ENCODE assay signal across 11 mouse cellular contexts in genomic region chr2:170268080-170268479, GRCm38 (mm10).
DNase-seq lines count a peak whose midpoint lies in the region; ATAC-seq and TF ChIP-seq lines count a peak whose summit lies in the region.
"Had no signal": no experiment of that assay in that cellular context is flagged by ENCODE, and none has a peak within 500 bp of the region (broad histone marks: within the 10 kb centered on the region; RNA-seq: fewer than 3 reads in every experiment).

No protein-coding gene starts in this region.

- no peak for TF ChIP-seq POLR2A in myocyte (IDR thresholded peaks at IDR 0.05; ENCODE audit: insufficient read length, low read depth)
- no peak for TF ChIP-seq POLR2A in thymus, adult 2 months (IDR thresholded peaks at IDR 0.05; ENCODE audit: control insufficient read depth, extremely low read depth, insufficient read depth, low read length, poor library complexity)

- peak overlapping the region; percentile 61 for H3K4me2 ChIP-seq in kidney, postnatal 0 days (ENCODE audit: low read length)
- H3K4me2 ChIP-seq in embryonic facial prominence, embryonic 15.5 days (replicated peaks) = no peak overlapping the region; the same call in 1 of the 2 replicates
- no peak overlapping the region; the same call in 1 of the 2 replicates for H3K4me2 ChIP-seq in intestine, embryonic 14.5 days (ENCODE audit: low read length)
- peak overlapping the region; percentile 99 for H3K4me2 ChIP-seq in myocyte (ENCODE audit: low read depth)
- H3K4me2 ChIP-seq: liver, embryonic 15.5 days had no signal

- no peak overlapping the region for H3ac ChIP-seq in myocyte (ENCODE audit: control insufficient read depth, insufficient read length)

- no peak for ATAC-seq in kidney, postnatal 0 days (replicated peaks; ENCODE audit: low FRiP score, low read depth)
- ATAC-seq in embryonic facial prominence, embryonic 15.5 days (ENCODE audit: insufficient number of reproducible peaks, low FRiP score, low TSS enrichment, low read depth) = no peak
- ATAC-seq in intestine, embryonic 14.5 days (replicated peaks; ENCODE audit: low FRiP score, low TSS enrichment, low read depth) = no peak
- no peak for ATAC-seq in cerebellum, adult (ENCODE audit: insufficient number of reproducible peaks, low FRiP score, low TSS enrichment)

- DNase-seq in kidney, postnatal 0 days (ENCODE audit: low spot score) = peak; percentile 84
- DNase-seq in kidney, adult 11 months = no peak
- no peak for DNase-seq in intestine, embryonic 14.5 days (ENCODE audit: low spot score)
- no peak for DNase-seq in thymus, adult 2 months
- no peak for DNase-seq in thymus, postnatal 4 days
- DNase-seq: layer of hippocampus, adult 9-11 months; thymus, postnatal 14 days had no signal

- WGBS in kidney, postnatal 0 days = 5% methylated on average over 8 of the region's 8 CpGs
- WGBS in embryonic facial prominence, embryonic 15.5 days = 27% methylated on average over 8 of the region's 8 CpGs
- WGBS in intestine, embryonic 14.5 days = 18% methylated on average over 8 of the region's 8 CpGs
- 89% methylated on average over 8 of the region's 8 CpGs for WGBS in thymus, adult 2 months

- no peak for TF ChIP-seq CTCF in kidney, postnatal 0 days (IDR thresholded peaks at IDR 0.05; ENCODE audit: low read depth)
- no peak for TF ChIP-seq CTCF in thymus, adult 2 months (IDR thresholded peaks at IDR 0.05; ENCODE audit: borderline replicate concordance, control insufficient read depth, extremely low read depth, insufficient read depth, low read length, poor library complexity)

- peaks cover 18% of the 10 kb centered on the region for H3K4me1 ChIP-seq in kidney, postnatal 0 days (replicated peaks; ENCODE audit: insufficient read depth, low read length)
- peaks cover 17% of the 10 kb centered on the region for H3K4me1 ChIP-seq in embryonic facial prominence, embryonic 15.5 days
- peaks cover 32% of the 10 kb centered on the region for H3K4me1 ChIP-seq in intestine, embryonic 14.5 days (replicated peaks; ENCODE audit: control insufficient read depth, insufficient read depth, low read length)
- no peaks in the 10 kb centered on the region for H3K4me1 ChIP-seq in thymus, adult 2 months (replicated peaks; ENCODE audit: control insufficient read depth, insufficient read depth, low read length)

- no peak overlapping the region for H3K9ac ChIP-seq in kidney, postnatal 0 days (ENCODE audit: low read depth, low read length)
- H3K9ac ChIP-seq in embryonic facial prominence, embryonic 15.5 days = no peak overlapping the region
- H3K9ac ChIP-seq in intestine, embryonic 14.5 days (ENCODE audit: low read length) = no peak overlapping the region
- H3K9ac ChIP-seq: liver, embryonic 15.5 days had no signal

- no peak overlapping the region for H3K4me3 ChIP-seq in kidney, postnatal 0 days (replicated peaks; ENCODE audit: low read depth, low read length)
- H3K4me3 ChIP-seq in embryonic facial prominence, embryonic 15.5 days (replicated peaks) = no peak overlapping the region
- no peak overlapping the region for H3K4me3 ChIP-seq in intestine, embryonic 14.5 days (ENCODE audit: low read depth, low read length)
- peak overlapping the region; percentile 3 for H3K4me3 ChIP-seq in myocyte
- no peak overlapping the region for H3K4me3 ChIP-seq in thymus, adult 2 months (ENCODE audit: control insufficient read depth, insufficient read depth, low read length)
- H3K4me3 ChIP-seq: liver, embryonic 15.5 days had no signal

- no peaks in the 10 kb centered on the region for H3K79me2 ChIP-seq in myocyte (ENCODE audit: control insufficient read depth, insufficient read depth)

- no peaks in the 10 kb centered on the region for H3K27me3 ChIP-seq in kidney, postnatal 0 days (ENCODE audit: insufficient read depth, low read length)
- no peaks in the 10 kb centered on the region for H3K27me3 ChIP-seq in embryonic facial prominence, embryonic 15.5 days
- no peaks in the 10 kb centered on the region for H3K27me3 ChIP-seq in intestine, embryonic 14.5 days (replicated peaks; ENCODE audit: control insufficient read depth, insufficient read depth, low read length)
- H3K27me3 ChIP-seq in myocyte (ENCODE audit: control insufficient read depth, insufficient read depth, insufficient read length) = no peaks in the 10 kb centered on the region
- H3K27me3 ChIP-seq in thymus, adult 2 months (ENCODE audit: control insufficient read depth, insufficient read depth, low read length) = no peaks in the 10 kb centered on the region

- H3K9me3 ChIP-seq in kidney, postnatal 0 days (replicated peaks; ENCODE audit: low read length) = no peaks in the 10 kb centered on the region
- H3K9me3 ChIP-seq in embryonic facial prominence, embryonic 15.5 days (replicated peaks) = peaks cover 4% of the 10 kb centered on the region; the same call in 1 of the 2 replicates
- H3K9me3 ChIP-seq in intestine, embryonic 14.5 days (ENCODE audit: control insufficient read depth, low read length) = no peaks in the 10 kb centered on the region
- H3K9me3 ChIP-seq: liver, embryonic 15.5 days had no signal

- peak overlapping the region; percentile 82 for H3K27ac ChIP-seq in kidney, postnatal 0 days
- H3K27ac ChIP-seq in embryonic facial prominence, embryonic 15.5 days (replicated peaks) = peak overlapping the region; percentile 76
- H3K27ac ChIP-seq in intestine, embryonic 14.5 days (ENCODE audit: low read depth) = peak overlapping the region; percentile 69
- H3K27ac ChIP-seq in thymus, adult 2 months (ENCODE audit: control insufficient read depth, insufficient read depth, low read length) = no peak overlapping the region
- H3K27ac ChIP-seq: liver, embryonic 15.5 days had no signal

- no peaks in the 10 kb centered on the region for H3K36me3 ChIP-seq in kidney, postnatal 0 days (ENCODE audit: insufficient read depth, low read length)
- no peaks in the 10 kb centered on the region for H3K36me3 ChIP-seq in embryonic facial prominence, embryonic 15.5 days
- no peaks in the 10 kb centered on the region for H3K36me3 ChIP-seq in intestine, embryonic 14.5 days (ENCODE audit: control insufficient read depth, insufficient read depth, low read length)
- H3K36me3 ChIP-seq in myocyte (ENCODE audit: control insufficient read depth, insufficient read depth) = no peaks in the 10 kb centered on the region
- H3K36me3 ChIP-seq in thymus, adult 2 months (ENCODE audit: control insufficient read depth, insufficient read depth, low read length) = no peaks in the 10 kb centered on the region
- H3K36me3 ChIP-seq: liver, embryonic 15.5 days had no signal

TF ChIP-seq in myocyte, 11 proteins besides CTCF, POLR2A, EP300 and RAD21:
- TF ChIP-seq MAX (IDR thresholded peaks at IDR 0.05; ENCODE audit: low read depth) (no peak), MYOG (IDR thresholded peaks at IDR 0.05; ENCODE audit: control insufficient read depth in 1 of 3, insufficient read depth in 1 of 3, insufficient read length in 2 of 3, low read depth in 2 of 3) (no peak), TCF3 (IDR thresholded peaks at IDR 0.05; ENCODE audit: insufficient read length, low read depth) (no peak), E2F4 (IDR thresholded peaks at IDR 0.05; ENCODE audit: insufficient read depth) (no peak), REST (IDR thresholded peaks at IDR 0.05; ENCODE audit: insufficient read depth, insufficient read length) (no peak), TCF12 (IDR thresholded peaks at IDR 0.05; ENCODE audit: insufficient read depth, poor library complexity, severe bottlenecking) (no peak), POLR2AphosphoS2 (IDR thresholded peaks at IDR 0.05; ENCODE audit: insufficient read length, low read depth) (no peak), CEBPB (IDR thresholded peaks at IDR 0.05; ENCODE audit: insufficient read depth, poor library complexity, severe bottlenecking) (no peak), SRF (IDR thresholded peaks at IDR 0.05; ENCODE audit: control insufficient read depth, insufficient read length, low read depth) (no peak), USF1 (IDR thresholded peaks at IDR 0.05; ENCODE audit: low read depth) (no peak), MYOD1 (IDR thresholded peaks at IDR 0.05; ENCODE audit: control insufficient read depth in 1 of 3, insufficient read length in 2 of 3, low read depth in 2 of 3) (no peak)
TF ChIP-seq in myocyte: peak in this region for 0.

Comparison
In these comparisons a context has a peak if more than half of its experiments do, and no peak if none do; other contexts are left out.
1. H3K4me2 ChIP-seq: peak in kidney, postnatal 0 days (single experiment) and myocyte (single experiment); none in embryonic facial prominence, embryonic 15.5 days (single experiment) and intestine, embryonic 14.5 days (single experiment).